ENCODE assay signal across 8 mouse cellular contexts in the genomic region with DNA sequence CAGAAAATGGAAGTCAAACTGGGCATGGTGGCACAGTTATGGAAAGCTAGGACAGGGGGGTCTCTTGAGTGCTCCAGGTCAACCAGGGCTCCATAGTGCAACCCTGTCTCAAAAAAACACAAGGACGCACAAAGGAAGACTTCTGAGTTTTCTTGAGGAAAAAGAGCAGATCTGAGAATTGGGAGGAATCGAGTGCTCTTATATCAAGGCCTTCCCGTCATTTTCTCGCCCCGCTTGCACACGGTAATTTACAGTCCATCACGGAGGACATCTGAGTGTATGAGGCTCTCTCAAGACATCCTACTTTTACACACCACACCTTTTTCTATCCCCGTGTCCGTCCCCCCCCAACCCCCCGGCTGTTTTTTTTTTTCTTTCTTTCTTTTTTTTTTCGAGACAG. TPM values are rescaled to one million over a fixed set of nuclear protein-coding genes. Genes with fewer than 3 reads are reported as not detected.
DNase-seq lines count a peak whose midpoint lies in the region; ATAC-seq and TF ChIP-seq lines count a peak whose summit lies in the region.

No protein-coding gene starts in this region.

- H3K9ac ChIP-seq in heart, embryonic 11.5 days (ENCODE audit: low read depth, low read length): peak overlapping the region; percentile 99
- peak overlapping the region; percentile 99 for H3K9ac ChIP-seq in CH12.LX (ENCODE audit: insufficient read depth, low read depth)
- H3K9ac ChIP-seq in forebrain, embryonic 11.5 days (ENCODE audit: low read length): peak overlapping the region; percentile 95
- H3K9ac ChIP-seq in liver, embryonic 16.5 days (ENCODE audit: low read depth, low read length): peak overlapping the region; percentile 99

- H3K27ac ChIP-seq in heart, embryonic 11.5 days (ENCODE audit: low read depth, low read length): no peak overlapping the region
- H3K27ac ChIP-seq in CH12.LX (ENCODE audit: insufficient read depth, low read depth): no peak overlapping the region
- H3K27ac ChIP-seq in forebrain, embryonic 11.5 days (ENCODE audit: low read depth, low read length): no peak overlapping the region
- peak overlapping the region; percentile 91; the same call in 1 of the 2 replicates for H3K27ac ChIP-seq in liver, embryonic 16.5 days (ENCODE audit: low read length)

- TF ChIP-seq CTCF in CH12.LX (conservative IDR thresholded peaks at IDR 0.05 in 1 of 2, IDR thresholded peaks at IDR 0.05 in 1 of 2; ENCODE audit: low read depth in 2 of 2, low read length in 2 of 2): no peak

- H3K27me3 ChIP-seq in heart, embryonic 11.5 days (ENCODE audit: control insufficient read depth, insufficient read depth, low read length): no peaks in the 10 kb centered on the region
- no peaks in the 10 kb centered on the region for H3K27me3 ChIP-seq in CH12.LX (replicated peaks)
- no peaks in the 10 kb centered on the region for H3K27me3 ChIP-seq in forebrain, embryonic 11.5 days (ENCODE audit: control insufficient read depth, insufficient read depth, low read length)
- no peaks in the 10 kb centered on the region for H3K27me3 ChIP-seq in liver, embryonic 16.5 days (ENCODE audit: control insufficient read depth, insufficient read depth, low read depth, low read length)

- TF ChIP-seq POLR2A in CH12.LX (IDR thresholded peaks at IDR 0.05; ENCODE audit: low read depth, low read length): no peak; the same call in 1 of the 2 replicates

- peaks cover 4% of the 10 kb centered on the region; the same call in 1 of the 2 replicates for H3K4me1 ChIP-seq in heart, embryonic 11.5 days (ENCODE audit: control insufficient read depth, insufficient read depth, low read length)
- peaks cover 0 to 30% of the 10 kb centered on the region in 2 experiments; a peak in 2 of 4 replicates for H3K4me1 ChIP-seq in CH12.LX (ENCODE audit: control insufficient read depth in 1 of 2, insufficient read depth in 2 of 2)
- no peaks in the 10 kb centered on the region; the same call in 1 of the 2 replicates for H3K4me1 ChIP-seq in forebrain, embryonic 11.5 days (replicated peaks; ENCODE audit: control insufficient read depth, insufficient read depth, low read length)
- peaks cover 19% of the 10 kb centered on the region for H3K4me1 ChIP-seq in liver, embryonic 16.5 days (ENCODE audit: control insufficient read depth, low read depth, low read length)

- in situ Hi-C loops in CH12.LX (cut with MboI; ENCODE audit: low pct_ligation_motif_present, low pct_unique_long_range_greater_than_20kb, low sequenced_read_pairs): no loop called here

- DNase-seq in heart, adult 9 months (ENCODE audit: low spot score in 2 of 2): no peak
- peak; percentile 21 for DNase-seq in CH12.LX (ENCODE audit: extremely low read depth)
- no peak for DNase-seq in forebrain, embryonic 11.5 days (ENCODE audit: low spot score)
- DNase-seq in gastrocnemius, postnatal 14 days: no peak
- no peak for DNase-seq in right cerebral cortex, postnatal 10 days (ENCODE audit: low spot score in 2 of 2)

- peak overlapping the region; percentile 92 for H3K4me3 ChIP-seq in heart, embryonic 11.5 days (ENCODE audit: low read depth, low read length)
- peak overlapping the region; percentile 92 to 99 (median 97) for H3K4me3 ChIP-seq in CH12.LX (replicated peaks in 1 of 3; ENCODE audit: low read depth in 2 of 3, low read length in 2 of 3, poor library complexity in 1 of 3)
- peak overlapping the region; percentile 82 for H3K4me3 ChIP-seq in forebrain, embryonic 11.5 days (ENCODE audit: low read depth, low read length)
- H3K4me3 ChIP-seq in liver, embryonic 16.5 days (ENCODE audit: low read depth, low read length): peak overlapping the region; percentile 96

- ATAC-seq in heart, embryonic 11.5 days (replicated peaks; ENCODE audit: insufficient number of reproducible peaks, low FRiP score, low TSS enrichment): no peak
- no peak for ATAC-seq in forebrain, embryonic 11.5 days (replicated peaks; ENCODE audit: low FRiP score)
- no peak for ATAC-seq in liver, embryonic 16.5 days (ENCODE audit: low read depth)
- no peak for ATAC-seq in monocyte, adult 5-6 weeks (replicated peaks; ENCODE audit: insufficient number of reproducible peaks, low FRiP score, low TSS enrichment, poor library complexity, severe bottlenecking)

- 55% methylated on average over 11 of the region's 11 CpGs for WGBS in heart, embryonic 11.5 days (ENCODE audit: insufficient replicate concordance)
- WGBS in forebrain, embryonic 11.5 days: 67% methylated on average over 11 of the region's 11 CpGs
- 26% methylated on average over 11 of the region's 11 CpGs for WGBS in liver, embryonic 16.5 days (ENCODE audit: insufficient replicate concordance)

- no peak for TF ChIP-seq EP300 in CH12.LX (IDR thresholded peaks at IDR 0.05; ENCODE audit: low read length)

- no peaks in the 10 kb centered on the region for H3K9me3 ChIP-seq in heart, embryonic 11.5 days (replicated peaks; ENCODE audit: control insufficient read depth, low read length)
- no peaks in the 10 kb centered on the region for H3K9me3 ChIP-seq in CH12.LX (replicated peaks; ENCODE audit: low read length)
- no peaks in the 10 kb centered on the region for H3K9me3 ChIP-seq in forebrain, embryonic 11.5 days (ENCODE audit: control insufficient read depth, low read length)
- H3K9me3 ChIP-seq in liver, embryonic 16.5 days (replicated peaks; ENCODE audit: control insufficient read depth, low read length): no peaks in the 10 kb centered on the region

- H3K79me2 ChIP-seq in CH12.LX (replicated peaks; ENCODE audit: control insufficient read depth, extremely low read depth, insufficient read depth, poor library complexity, severe bottlenecking): peaks cover 8% of the 10 kb centered on the region

- no peak for TF ChIP-seq RAD21 in CH12.LX (IDR thresholded peaks at IDR 0.05; ENCODE audit: low read depth, low read length)

- no peaks in the 10 kb centered on the region for H3K36me3 ChIP-seq in heart, embryonic 11.5 days (ENCODE audit: control insufficient read depth, insufficient read depth, low read length)
- peaks cover 3 to 19% of the 10 kb centered on the region in 2 experiments for H3K36me3 ChIP-seq in CH12.LX (replicated peaks in 1 of 2; ENCODE audit: control insufficient read depth in 1 of 2, insufficient read depth in 1 of 2, low read length in 1 of 2)
- no peaks in the 10 kb centered on the region for H3K36me3 ChIP-seq in forebrain, embryonic 11.5 days (ENCODE audit: control insufficient read depth, insufficient read depth, low read length)
- peaks cover 4% of the 10 kb centered on the region; the same call in 1 of the 2 replicates for H3K36me3 ChIP-seq in liver, embryonic 16.5 days (ENCODE audit: control insufficient read depth, insufficient read depth)

- intact Hi-C loops in gastrocnemius, postnatal 14 days (cut with DNase I; ENCODE audit: low total_unique reads): no loop called here

- dilution Hi-C loops in CH12.LX (cut with MboI; ENCODE audit: extremely low pct_ligation_motif_present, extremely low pct_unique_long_range_greater_than_20kb, low sequenced_read_pairs): no loop called here

- peak overlapping the region; percentile 66 for H3K4me2 ChIP-seq in heart, embryonic 11.5 days
- H3K4me2 ChIP-seq in CH12.LX (ENCODE audit: insufficient read depth, low read depth, poor library complexity, severe bottlenecking): peak overlapping the region; percentile 91
- peak overlapping the region; percentile 90 for H3K4me2 ChIP-seq in forebrain, embryonic 11.5 days (ENCODE audit: low read depth, low read length, severe bottlenecking)
- H3K4me2 ChIP-seq in liver, embryonic 16.5 days (ENCODE audit: low read depth, low read length): peak overlapping the region; percentile 76

TF ChIP-seq in CH12.LX, 34 proteins besides CTCF, POLR2A, EP300 and RAD21 (continues in another document):
- no peak for TF ChIP-seq JUN (IDR thresholded peaks at IDR 0.05; ENCODE audit: insufficient read depth, low read depth, low read length)
- 0 out of 2 replicates have a peak, but pooled peaks have one; percentile 28 for TF ChIP-seq MAX (IDR thresholded peaks at IDR 0.05; ENCODE audit: low read length)
- TF ChIP-seq MYC (IDR thresholded peaks at IDR 0.05; ENCODE audit: low read depth, low read length): no peak
- no peak for TF ChIP-seq BHLHE40 (IDR thresholded peaks at IDR 0.05; ENCODE audit: low read depth, low read length)
- TF ChIP-seq KAT2A (IDR thresholded peaks at IDR 0.05; ENCODE audit: insufficient replicate concordance, low read length): no peak
- TF ChIP-seq IRF4 (IDR thresholded peaks at IDR 0.05; ENCODE audit: low read depth, low read length): peak; percentile 5; the same call in 1 of the 2 replicates
- peak; percentile 29; the same call in 1 of the 2 replicates for TF ChIP-seq ZNF384 (IDR thresholded peaks at IDR 0.05; ENCODE audit: low read depth, low read length)
- TF ChIP-seq TBP (conservative IDR thresholded peaks at IDR 0.05; ENCODE audit: low read depth, low read length): no peak

RNA-seq across cellular contexts. Expression of a gene that starts 0.5 kb away (rescaled TPM):
- 96.1 and 98.9 TPM in 2 replicates for polyA plus RNA-seq in heart, embryonic 11.5 days (2014; fragmentation: Nextera tagmentation; extraction: Ambion mirVana)
- 80.6 and 87.0 TPM in 2 replicates for total RNA-seq in CH12.LX (2012; rRNA removed)
- total RNA-seq in CH12.LX (2014; rRNA removed): 153 and 168 TPM in 2 replicates
- 92.8 and 127 TPM in 2 replicates for polyA plus RNA-seq in CH12.LX (2012; ENCODE audit: insufficient read length, low read depth)
- polyA plus RNA-seq in forebrain, embryonic 11.5 days (2014; fragmentation: Nextera tagmentation; extraction: Ambion mirVana): 75.2 and 78.5 TPM in 2 replicates
- 57.3 and 61.3 TPM in 2 replicates for polyA plus RNA-seq in liver, embryonic 16.5 days (2015; fragmentation: Nextera tagmentation; extraction: Ambion mirVana)
- 134 to 200 TPM (median 168 TPM) in 3 replicates for total RNA-seq in monocyte, adult 5-6 weeks (2017)
- 10 to 100 TPM; 36.8 to 39.3 TPM for total RNA-seq in gastrocnemius, postnatal 14 days (2021)

RNA-seq across cellular contexts. Expression of a gene that starts 22.6 kb away (rescaled TPM):
- 66.6 and 71.2 TPM in 2 replicates for polyA plus RNA-seq in heart, embryonic 11.5 days (2014; fragmentation: Nextera tagmentation; extraction: Ambion mirVana)
- total RNA-seq in CH12.LX (2012; rRNA removed) (235 and 254 TPM in 2 replicates), CH12.LX (2014; rRNA removed) (312 and 363 TPM in 2 replicates)
- polyA plus RNA-seq in CH12.LX (2012; ENCODE audit: insufficient read length, low read depth): 323 and 392 TPM in 2 replicates
- polyA plus RNA-seq in forebrain, embryonic 11.5 days (2014; fragmentation: Nextera tagmentation; extraction: Ambion mirVana): 125 and 140 TPM in 2 replicates
- 28.9 and 30.8 TPM in 2 replicates for polyA plus RNA-seq in liver, embryonic 16.5 days (2015; fragmentation: Nextera tagmentation; extraction: Ambion mirVana)
- 12.9 to 32.1 TPM (median 23.7 TPM) in 3 replicates for total RNA-seq in monocyte, adult 5-6 weeks (2017)
- 10 to 100 TPM; 18.4 to 29.1 TPM for total RNA-seq in gastrocnemius, postnatal 14 days (2021)

RNA-seq across cellular contexts. Expression of a gene that starts 42.1 kb away (rescaled TPM):
- polyA plus RNA-seq in heart, embryonic 11.5 days (2014; fragmentation: Nextera tagmentation; extraction: Ambion mirVana): 35.6 and 35.7 TPM in 2 replicates
- total RNA-seq in CH12.LX (2012; rRNA removed) (26.2 and 28.8 TPM in 2 replicates), CH12.LX (2014; rRNA removed) (31.2 and 35.2 TPM in 2 replicates)
- polyA plus RNA-seq in CH12.LX (2012; ENCODE audit: insufficient read length, low read depth): 79.7 TPM in 2 replicates
- polyA plus RNA-seq in forebrain, embryonic 11.5 days (2014; fragmentation: Nextera tagmentation; extraction: Ambion mirVana): 38.3 and 41.4 TPM in 2 replicates
- 74.4 and 75.8 TPM in 2 replicates for polyA plus RNA-seq in liver, embryonic 16.5 days (2015; fragmentation: Nextera tagmentation; extraction: Ambion mirVana)
- total RNA-seq in monocyte, adult 5-6 weeks (2017): 34.4 to 38.5 TPM (median 34.8 TPM) in 3 replicates
- 1 to 10 TPM; 3.8 to 4.8 TPM for total RNA-seq in gastrocnemius, postnatal 14 days (2021)
